Mouse (Mus musculus): ENCODE results near the gene Pnck.

GRCm38 (mm10) chrX:73675231-73675630 is 15.3 kb upstream of the Pnck start:
- TF ChIP-seq CTCF (conservative IDR thresholded peaks at IDR 0.05 in 1 of 2, IDR thresholded peaks at IDR 0.05 in 1 of 2; ENCODE audit: low read depth in 2 of 2, low read length in 2 of 2) (no peak), POLR2A (IDR thresholded peaks at IDR 0.05; ENCODE audit: low read depth, low read length) (no peak), NRF1 (IDR thresholded peaks at IDR 0.05; ENCODE audit: low read depth, low read length) (no peak), E2F4 (IDR thresholded peaks at IDR 0.05; ENCODE audit: insufficient replicate concordance, low read depth, low read length) (no peak), IRF4 (IDR thresholded peaks at IDR 0.05; ENCODE audit: low read depth, low read length) (no peak), SIN3A (IDR thresholded peaks at IDR 0.05; ENCODE audit: low read length) (no peak), UBTF (IDR thresholded peaks at IDR 0.05; ENCODE audit: low read depth, low read length) (no peak), USF1 (IDR thresholded peaks at IDR 0.05; ENCODE audit: low read depth, low read length) (no peak), RAD21 (IDR thresholded peaks at IDR 0.05; ENCODE audit: low read depth, low read length) (no peak)
